Mouse (Mus musculus): Measurements from ENCODE around the gene Men1.

Men1 gene

DNA sequence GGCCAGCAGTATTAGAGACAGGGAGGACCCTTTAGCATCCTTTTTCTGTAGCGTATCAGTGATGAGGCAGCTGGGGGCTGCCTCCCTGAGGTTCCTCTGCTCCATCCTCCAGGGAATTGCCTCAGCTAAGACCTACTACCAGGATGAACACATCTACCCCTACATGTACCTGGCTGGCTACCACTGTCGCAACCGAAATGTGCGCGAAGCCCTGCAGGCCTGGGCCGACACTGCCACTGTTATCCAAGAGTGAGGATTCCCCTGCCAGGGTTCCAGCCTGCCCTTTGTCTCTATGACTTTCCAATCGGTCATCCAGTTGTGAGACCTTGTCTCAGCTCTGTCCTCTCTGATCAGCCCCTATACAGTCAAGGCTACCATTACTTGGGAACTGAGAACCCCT is 3.4 kb downstream of the Men1 start:
- ATAC-seq (ENCODE audit: insufficient number of reproducible peaks, low FRiP score, low TSS enrichment) = no peak

DNA sequence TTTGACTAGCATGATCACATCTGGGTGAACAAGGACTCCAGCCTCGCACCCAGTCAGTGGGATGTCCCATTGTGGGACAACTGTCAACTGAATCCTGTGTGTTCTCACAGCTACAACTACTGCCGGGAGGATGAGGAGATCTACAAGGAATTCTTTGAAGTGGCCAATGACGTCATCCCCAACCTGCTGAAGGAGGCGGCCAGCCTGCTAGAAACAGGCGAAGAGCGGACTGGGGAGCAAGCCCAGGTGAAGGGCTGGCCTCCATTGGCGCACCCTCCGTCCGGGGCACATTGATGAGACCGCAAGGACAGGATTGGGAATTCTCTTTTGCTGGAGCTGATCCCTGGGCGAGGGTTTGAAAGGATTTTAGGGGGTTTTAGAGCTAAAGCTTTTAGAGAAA is 3.9 kb downstream of the Men1 start:
- ATAC-seq (ENCODE audit: insufficient number of reproducible peaks, low FRiP score, low TSS enrichment) = no peak

DNA sequence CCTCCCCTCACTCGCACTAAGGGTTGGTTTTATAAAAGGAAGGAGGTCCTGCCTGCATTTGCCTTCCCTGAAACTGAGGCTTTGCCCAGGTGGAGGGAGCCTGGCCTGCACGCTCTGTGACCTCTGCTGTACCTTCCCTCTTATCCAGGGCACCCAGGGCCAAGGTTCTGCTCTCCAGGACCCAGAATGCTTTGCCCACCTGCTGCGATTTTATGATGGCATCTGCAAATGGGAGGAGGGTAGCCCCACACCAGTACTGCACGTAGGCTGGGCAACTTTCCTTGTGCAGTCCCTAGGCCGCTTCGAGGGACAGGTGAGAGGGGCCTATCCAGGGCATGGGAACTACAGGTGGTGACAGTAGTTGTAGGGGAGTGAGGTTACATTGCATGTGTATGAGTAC is 4.4 kb downstream of the Men1 start:
- ATAC-seq (ENCODE audit: insufficient number of reproducible peaks, low FRiP score, low TSS enrichment) = no peak

DNA sequence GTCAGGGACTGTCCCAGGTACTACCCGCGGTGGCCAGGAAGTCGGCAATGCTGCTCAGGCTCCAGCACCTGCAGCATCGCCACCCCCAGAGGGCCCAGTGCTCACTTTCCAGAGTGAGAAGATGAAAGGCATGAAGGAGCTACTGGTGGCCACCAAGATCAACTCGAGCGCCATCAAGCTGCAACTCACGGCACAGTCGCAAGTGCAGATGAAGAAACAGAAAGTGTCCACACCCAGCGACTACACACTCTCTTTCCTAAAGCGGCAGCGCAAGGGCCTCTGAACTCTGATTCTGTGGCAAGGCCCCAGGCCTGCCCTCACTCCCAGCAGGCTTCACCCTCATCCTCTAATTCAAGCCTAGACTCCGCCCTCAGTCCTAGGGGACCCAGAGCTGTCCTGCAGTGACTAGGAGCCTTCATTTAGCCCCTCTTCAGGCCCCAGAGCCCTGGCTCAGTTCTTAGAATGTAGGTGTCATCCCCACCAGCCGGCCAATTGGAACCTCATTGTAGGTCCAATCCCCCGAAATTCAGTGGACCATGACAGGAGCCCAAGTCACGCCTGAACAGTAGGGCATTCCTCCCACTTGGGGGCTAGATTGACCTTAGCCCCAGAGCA is 5.2 kb downstream of the Men1 start:
- no peak for ATAC-seq (ENCODE audit: insufficient number of reproducible peaks, low FRiP score, low TSS enrichment)

DNA sequence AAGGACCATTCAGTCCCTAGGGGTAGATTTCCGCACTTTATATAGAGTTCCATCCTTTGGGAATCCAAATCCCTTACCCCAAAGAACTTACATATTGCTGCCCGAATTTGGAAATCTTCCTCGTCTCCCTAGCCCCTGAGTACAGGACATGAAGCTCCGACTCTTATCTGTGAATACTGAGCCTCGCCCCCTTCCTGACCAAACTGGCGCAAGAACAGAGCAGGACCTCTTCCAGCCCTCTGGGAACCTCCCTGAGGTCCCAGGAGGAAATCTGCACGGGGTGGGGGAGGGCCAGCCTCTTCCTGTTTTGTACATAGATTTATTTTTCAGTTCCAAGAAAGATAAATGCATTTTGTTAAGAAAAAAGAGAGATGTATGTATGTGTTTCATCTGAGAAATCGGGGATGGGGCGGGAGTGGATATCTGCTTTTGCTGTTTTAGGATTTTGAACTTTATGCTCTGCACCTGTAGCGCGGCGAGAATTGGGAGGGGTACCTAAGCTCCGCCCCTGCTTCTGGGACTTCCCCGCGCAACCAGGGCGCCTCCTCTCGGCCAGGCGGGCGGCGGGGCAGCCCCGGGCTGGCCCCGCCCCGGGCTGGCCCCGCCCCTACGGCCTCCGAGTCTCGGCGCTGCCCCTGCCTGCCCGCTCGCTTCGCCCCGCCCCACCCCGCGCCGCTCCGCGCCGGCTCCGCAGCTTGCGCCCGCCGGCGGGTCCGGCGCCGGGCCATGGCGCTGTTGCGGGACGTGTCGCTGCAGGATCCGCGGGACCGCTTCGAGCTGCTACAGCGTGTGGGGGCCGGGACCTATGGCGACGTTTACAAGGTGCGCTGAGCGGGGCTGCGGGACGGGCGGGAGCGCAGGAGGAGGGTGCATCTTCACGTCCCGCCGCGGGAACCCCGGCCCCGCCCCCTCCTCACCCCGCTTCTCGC is 6.0 kb downstream of the Men1 start, which contains the start of gene Map4k2:
Gene Map4k2 (plus strand): TSS at position 612 of the 929 bp plus-strand sequence.
- ATAC-seq (ENCODE audit: insufficient number of reproducible peaks, low FRiP score, low TSS enrichment) = peak; percentile 33; the same call in 1 of the 2 replicates

DNA sequence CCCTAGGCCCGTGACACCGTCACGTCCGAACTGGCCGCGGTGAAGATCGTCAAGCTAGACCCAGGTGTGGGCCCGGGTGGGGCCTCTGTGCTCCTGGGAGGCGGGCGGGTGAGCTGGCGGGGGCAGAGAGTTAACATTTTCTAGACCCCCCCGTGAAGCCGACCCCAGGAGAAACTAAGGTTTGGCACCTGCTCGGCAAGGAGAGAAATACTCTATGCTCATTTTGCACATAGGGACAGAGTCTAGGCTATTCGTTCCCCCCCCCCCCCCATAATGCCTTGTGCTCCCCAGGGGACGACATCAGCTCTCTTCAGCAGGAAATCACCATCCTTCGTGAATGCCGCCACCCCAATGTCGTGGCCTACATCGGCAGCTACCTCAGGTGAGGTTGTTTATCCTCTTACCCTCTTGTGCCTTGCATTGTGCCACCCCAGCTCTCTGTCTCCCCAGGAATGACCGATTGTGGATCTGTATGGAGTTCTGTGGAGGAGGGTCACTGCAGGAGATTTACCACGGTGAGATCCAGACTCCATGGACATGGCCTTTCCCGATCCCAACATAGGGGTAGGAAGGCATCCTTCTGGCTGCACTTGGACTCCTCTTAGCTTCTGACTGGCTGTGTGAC is 6.8 kb downstream of the Men1 start:
- ATAC-seq (ENCODE audit: insufficient number of reproducible peaks, low FRiP score, low TSS enrichment) = no peak

DNA sequence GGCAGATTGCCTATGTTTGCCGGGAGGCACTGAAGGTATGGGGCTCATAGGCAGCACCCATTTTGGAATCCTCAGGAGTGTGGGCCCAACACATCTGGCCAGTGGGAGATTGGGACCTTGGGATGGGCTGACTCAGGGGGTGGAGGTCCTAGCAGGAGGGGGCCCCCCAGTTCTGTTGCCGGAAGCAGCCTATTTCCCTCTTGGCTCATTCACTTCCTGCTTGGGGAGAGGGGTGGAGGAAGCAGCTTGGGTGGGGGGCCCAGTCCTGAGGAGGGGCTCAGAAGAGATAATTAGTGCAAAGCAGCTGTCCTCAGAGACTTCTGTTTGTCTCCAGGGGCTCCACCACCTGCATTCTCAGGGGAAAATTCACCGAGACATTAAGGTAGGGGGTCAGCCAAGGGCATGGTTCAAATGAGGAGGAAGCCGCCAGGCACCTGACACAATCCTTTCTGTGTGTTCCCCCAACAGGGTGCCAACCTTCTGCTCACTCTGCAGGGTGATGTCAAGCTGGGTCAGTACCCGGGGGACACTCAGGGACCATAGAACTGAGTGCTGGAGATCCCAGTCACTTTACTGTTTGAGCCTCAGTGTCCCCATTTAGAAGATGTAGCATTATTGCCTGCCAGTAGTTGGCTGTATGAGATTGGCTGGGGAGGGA is 7.6 kb downstream of the Men1 start:
- no peak for ATAC-seq (ENCODE audit: insufficient number of reproducible peaks, low FRiP score, low TSS enrichment)

DNA sequence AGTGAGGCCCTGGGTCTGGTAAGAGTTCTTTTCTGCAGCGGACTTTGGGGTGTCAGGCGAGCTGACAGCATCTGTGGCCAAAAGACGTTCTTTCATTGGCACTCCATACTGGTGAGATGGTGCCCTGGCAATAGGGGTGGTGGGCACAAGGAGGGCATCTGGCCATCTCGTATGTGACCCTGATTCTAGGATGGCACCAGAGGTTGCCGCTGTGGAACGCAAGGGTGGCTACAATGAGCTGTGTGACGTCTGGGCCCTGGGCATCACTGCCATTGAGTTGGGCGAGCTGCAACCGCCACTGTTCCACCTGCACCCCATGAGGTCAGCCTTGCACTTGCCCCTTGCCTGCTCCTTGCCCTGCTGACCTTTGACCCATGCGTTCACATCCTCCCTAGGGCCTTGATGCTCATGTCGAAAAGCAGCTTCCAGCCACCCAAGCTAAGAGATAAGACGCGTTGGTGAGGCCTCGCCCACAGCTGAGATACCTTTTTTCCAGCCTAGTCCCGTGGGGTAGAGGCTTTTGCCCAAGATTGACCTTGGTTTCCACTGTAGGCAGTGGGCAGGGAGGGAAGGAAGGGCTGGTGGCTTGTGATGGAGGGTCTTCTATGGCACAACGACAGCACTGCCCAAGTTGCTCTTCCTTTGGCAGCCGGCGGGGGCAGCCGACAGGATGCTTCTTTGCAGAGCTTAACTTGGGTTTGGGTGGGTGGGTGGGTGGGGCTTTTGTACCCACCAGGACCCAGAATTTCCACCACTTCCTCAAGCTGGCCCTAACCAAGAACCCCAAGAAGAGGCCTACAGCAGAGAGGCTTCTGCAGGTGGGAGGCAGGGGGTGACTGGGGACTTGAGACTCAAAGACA is 8.5 kb downstream of the Men1 start:
- ATAC-seq (ENCODE audit: insufficient number of reproducible peaks, low FRiP score, low TSS enrichment) = no peak

DNA sequence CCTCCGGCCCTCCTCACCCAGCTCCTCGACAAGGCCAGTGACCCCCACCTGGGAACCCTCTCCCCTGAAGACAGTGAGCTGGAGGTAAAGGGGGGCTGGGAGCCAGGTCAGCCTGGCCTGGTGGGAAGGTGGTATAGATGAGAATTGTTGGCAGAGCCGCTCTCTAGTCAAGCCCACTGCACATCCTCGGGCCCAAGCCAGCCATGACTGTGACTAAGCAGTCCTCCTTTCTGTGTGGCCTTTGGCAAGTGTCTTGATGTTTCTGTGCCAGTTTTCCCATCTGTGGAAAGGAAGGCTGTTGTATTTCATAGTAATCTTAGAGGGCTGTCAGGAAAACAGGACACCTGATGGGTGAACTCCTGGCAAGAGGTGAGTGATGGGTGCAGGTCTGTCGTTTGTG is 9.2 kb downstream of the Men1 start:
- ATAC-seq (ENCODE audit: insufficient number of reproducible peaks, low FRiP score, low TSS enrichment) = no peak

DNA sequence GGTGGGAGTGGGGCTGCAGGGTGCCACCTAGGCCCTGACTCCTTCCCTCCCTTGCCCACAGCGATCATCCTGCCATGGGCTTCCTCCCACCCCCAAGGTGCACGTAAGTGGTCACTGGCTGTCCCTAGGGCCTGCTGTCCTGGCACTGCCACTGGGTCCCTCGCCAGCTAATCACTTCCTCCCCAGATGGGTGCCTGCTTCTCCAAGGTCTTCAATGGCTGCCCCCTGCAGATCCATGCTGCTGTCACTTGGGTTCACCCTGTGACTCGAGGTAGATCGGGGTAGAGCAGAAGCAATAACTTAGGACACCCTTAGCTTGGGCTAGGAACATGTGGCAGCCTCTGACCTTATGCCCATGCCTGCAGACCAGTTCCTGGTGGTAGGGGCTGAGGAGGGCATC is 11.2 kb downstream of the Men1 start:
- no peak for ATAC-seq (ENCODE audit: insufficient number of reproducible peaks, low FRiP score, low TSS enrichment)

DNA sequence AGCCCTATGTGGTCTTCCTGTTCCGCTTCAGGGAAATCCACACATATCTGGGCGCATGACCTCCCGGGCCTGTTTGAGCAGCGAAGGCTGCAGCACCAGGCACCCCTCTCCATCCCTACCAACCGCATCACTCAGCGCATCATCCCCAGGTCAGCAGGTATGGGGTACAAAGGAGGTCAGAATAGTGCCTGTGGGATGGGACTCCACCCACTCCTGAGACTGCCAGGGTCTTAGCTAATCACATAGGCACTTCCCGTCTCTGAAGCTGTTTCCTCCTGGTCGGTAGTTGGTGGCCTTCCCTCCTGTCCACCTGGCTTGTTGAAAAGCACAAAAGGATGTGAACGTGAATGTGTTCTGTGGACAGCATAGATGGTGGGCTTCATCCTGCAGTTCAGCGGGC is 11.9 kb downstream of the Men1 start:
- ATAC-seq (ENCODE audit: insufficient number of reproducible peaks, low FRiP score, low TSS enrichment) = no peak

DNA sequence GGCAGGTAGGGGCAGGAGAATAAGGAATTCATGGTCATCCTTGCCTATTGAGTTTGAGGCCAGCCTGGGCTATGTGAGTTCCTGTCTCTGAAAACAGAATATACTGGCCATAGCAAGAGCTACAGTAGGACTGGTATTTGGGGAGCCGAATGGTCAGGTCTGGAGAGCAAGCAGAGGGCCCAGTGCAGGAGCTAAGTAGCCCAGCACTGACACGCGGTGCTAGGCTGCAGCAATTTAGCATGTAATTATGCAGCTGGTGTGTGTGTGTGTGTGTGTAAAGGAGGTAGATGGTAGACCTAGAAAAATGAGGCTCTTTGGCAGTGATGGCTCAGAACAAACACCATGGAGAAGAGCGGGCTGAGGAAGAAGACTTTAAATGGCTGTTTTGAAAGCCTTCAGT is 12.8 kb downstream of the Men1 start:
- no peak for ATAC-seq (ENCODE audit: insufficient number of reproducible peaks, low FRiP score, low TSS enrichment)

DNA sequence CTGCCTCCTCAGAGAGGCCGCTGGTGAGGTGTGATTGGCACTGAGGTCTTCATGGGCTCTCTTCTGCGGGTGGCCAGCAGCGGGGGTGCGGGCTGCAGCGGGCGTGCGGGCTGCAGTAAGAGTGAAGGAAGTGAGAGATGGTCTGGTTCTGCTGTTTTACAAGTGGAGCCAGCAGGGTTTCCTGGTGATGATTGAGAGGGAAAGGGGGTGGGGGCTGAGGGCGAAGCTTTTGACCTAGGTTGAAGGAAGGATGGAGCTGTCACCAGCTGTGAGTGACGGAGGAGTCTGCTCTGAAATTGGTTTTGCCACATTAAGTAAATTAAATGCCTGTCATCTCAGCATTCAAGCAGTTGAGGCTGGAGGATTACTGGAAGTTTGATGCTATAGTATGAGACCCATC is 13.9 kb downstream of the Men1 start:
- ATAC-seq (ENCODE audit: insufficient number of reproducible peaks, low FRiP score, low TSS enrichment) = no peak

DNA sequence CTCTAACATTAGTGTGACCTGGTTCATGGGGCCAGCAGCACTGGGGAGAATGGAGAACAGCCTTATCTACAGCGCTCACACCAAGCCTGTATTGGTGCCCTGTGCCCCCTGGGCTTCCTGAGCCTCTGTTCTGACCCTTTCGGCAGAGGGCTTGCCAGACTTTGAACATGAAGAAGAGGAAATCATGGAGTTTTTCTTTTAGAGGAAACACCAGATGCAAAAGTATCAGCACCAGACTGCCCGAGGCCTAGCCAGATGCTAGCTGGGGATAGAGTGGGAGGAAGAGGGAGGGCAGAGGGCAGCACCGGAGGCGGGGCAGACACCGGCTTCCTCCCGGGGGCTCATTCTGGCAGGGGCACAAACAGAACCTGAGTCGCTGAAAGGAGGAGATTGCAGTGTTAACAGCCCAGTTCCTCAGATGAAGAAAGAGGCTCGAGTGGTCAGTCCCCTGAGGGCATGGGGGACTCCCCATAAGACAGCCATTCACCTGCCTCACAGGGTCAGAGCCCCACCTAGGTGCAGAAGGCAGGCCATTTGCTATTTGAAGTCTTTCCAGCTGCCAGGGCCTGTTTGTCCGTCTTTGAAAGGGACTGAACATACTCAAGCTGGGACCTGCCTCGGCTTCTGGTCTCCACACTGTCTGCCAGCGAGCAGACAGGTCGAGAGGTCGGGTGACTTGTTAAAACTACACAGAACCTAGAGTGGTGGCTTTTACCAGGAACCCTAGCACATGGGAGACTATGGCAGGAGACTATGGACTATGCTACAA is 14.6 kb downstream of the Men1 start:
- no peak for ATAC-seq (ENCODE audit: insufficient number of reproducible peaks, low FRiP score, low TSS enrichment)

DNA sequence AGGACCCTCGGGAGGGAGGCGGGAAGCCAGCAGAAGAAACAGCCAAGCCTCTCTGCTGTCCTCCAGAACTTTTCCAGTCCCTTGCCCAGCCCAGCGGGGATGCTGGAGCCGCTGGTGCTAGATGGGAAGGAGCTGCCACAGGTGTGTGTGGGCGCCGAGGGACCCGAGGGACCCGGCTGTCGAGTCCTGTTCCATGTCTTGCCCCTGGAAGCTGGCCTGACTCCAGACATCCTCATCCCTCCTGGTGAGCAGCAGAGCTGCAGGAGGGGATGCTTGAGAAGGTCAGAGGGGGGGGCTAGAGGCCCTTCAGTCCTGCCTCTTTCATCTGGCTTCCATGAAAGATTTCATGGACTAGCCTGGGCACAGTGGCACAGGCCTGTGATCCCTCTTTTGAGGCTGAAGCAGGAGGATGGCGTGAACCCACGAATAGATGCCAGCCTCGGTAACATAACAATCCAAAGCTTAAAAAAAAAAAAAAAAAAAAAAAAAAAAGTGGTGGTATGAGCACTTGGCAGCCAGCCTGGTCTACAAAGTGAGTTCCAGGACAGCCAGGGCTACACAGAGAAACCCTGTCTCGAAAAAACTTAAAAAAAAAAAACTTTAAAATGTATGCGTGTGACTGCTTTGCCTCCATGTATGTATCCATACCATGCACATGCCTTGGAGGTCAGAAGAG is 16.8 kb downstream of the Men1 start:
- no peak for ATAC-seq (ENCODE audit: insufficient number of reproducible peaks, low FRiP score, low TSS enrichment)

DNA sequence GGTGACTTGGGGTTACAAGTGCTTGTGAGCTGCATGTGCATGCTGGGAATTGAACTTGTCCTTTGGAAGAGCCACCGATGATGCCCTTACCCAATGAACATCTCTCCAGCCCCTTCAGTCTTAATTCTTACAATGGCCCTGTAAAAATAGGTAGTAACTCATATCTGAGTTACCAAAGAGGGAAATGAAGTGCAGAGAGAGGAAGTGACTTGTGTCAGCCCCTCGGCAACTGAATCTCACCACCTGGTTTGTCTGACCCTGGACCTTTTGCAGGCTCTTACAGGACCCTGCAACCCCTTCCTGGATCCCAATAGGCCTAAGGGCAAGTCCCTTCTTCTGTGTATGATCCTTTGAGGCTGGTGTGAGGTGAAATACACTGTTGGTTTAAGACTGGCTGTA is 17.3 kb downstream of the Men1 start:
- no peak for ATAC-seq (ENCODE audit: insufficient number of reproducible peaks, low FRiP score, low TSS enrichment)

DNA sequence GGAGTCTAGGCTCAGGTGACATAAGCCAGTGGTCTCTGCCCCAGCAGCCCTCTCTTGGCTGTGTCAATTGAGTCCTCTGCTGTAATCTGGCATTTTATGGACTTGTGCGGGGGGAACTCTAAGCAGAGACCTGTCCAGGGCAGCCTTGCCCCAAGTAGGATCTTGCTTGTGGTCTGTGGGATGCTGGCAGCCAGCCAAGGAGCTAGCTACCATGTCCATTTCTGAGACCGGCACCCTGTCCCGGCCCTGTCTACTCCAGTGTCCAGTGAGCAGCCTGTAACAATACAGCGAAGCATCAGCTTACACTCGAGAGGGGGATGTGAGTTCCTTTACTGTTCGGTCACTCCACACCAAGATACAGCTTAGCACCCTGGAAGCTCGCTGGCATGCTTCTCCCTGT is 19.3 kb downstream of the Men1 start:
- no peak for ATAC-seq (ENCODE audit: insufficient number of reproducible peaks, low FRiP score, low TSS enrichment)

DNA sequence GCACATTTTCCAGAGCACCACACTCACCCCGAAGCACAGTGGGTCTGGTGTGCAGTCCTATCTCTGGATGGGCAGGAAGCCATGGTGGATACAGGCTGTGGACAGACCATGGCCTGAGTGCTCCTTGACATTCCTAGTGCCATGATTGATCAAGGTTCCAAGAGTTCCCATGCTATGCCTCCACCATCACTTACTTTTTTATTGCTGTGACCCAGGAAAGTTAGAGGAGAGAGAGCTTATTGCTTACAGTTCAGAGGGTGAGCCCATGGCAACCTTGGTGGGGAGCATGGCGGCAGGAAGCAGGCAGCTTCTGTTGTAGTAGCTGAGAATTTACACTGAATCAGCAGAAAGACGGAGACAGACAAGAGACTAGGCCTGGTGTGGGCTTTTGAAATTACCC is 26.5 kb downstream of the Men1 start:
- no peak for ATAC-seq (ENCODE audit: insufficient number of reproducible peaks, low FRiP score, low TSS enrichment)

DNA sequence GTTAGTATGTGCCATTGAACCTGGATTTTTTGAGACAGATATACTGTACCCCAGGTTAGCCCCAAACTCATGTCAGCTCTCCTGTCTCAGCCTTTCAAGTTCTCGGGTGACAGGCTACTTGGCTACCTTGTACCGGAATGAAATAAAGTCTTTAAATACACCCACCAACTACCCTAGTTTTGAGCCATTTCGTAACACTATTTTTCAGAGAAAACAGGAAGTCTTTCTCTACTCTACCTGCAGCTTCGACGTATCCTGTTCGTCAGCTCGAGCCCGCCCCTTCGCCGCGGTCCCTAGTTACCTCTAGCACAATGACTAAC is 28.3 kb downstream of the Men1 start:
- ATAC-seq (ENCODE audit: insufficient number of reproducible peaks, low FRiP score, low TSS enrichment) = no peak; the same call in 1 of the 2 replicates

All from cerebellum, adult (tissue).